Mouse (Mus musculus) T-helper 1 cell (primary cell): ENCODE measurements around the gene Dgkh.
"Not testable (repeated sequence)": the region's sequence is repeated elsewhere in the genome, so short reads cannot be mapped to it uniquely, and the experiment has no call there.

Source experiments
- in situ Hi-C: fragments of 300-600 bp; cut with MboI, MseI; formaldehyde crosslinking; loops from one replicate; pipeline ENCODE4 v1.15.1; 2025; ENCODE audit warnings: high pct_unique_total_duplicates

The Dgkh gene

GRCm38 (mm10) chr14:78723655-78724054 lies 8.9 kb downstream of the Dgkh start:
- in situ Hi-C loops = not testable (repeated sequence)

DNA sequence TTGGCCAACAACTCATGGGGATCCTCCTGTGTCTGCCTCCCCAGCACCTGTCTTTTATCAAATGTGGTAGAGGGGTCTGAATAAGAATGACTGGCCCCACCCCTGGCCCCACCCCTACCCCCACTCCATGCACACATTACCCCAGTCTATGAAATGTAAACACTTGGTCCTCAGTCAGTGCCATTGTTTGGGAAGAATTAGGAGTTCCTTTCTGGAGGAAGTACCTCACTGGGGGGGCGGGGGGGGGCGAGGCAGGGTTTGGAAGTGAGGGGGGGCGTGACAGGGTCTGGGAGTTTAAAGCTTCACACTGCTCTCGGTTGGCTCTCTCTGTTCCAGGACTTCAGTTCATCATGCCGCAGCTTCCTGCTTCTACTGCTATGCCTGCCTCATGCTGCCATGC lies 10.5 kb downstream of the Dgkh start:
- in situ Hi-C loops = no loop called here

DNA sequence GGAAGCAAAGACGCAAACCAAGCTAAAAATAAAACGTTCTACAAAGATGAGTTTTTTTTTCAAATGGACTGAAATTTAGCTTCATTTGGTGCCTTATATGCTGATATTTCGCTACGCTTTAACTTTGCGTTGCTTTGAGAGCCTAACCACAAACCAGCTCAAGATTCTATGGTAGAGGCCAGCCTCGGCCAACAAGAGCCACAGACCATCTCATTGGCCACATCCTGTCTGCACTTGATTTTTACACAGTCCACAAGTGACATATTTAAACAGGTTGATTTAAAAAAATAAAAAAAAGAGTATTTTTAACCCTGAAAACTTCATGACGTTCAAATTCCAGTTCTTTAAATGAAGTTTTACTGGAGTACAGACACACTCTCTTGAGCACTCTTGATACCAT lies 16.5 kb downstream of the Dgkh start:
- in situ Hi-C loops = no loop called here

DNA sequence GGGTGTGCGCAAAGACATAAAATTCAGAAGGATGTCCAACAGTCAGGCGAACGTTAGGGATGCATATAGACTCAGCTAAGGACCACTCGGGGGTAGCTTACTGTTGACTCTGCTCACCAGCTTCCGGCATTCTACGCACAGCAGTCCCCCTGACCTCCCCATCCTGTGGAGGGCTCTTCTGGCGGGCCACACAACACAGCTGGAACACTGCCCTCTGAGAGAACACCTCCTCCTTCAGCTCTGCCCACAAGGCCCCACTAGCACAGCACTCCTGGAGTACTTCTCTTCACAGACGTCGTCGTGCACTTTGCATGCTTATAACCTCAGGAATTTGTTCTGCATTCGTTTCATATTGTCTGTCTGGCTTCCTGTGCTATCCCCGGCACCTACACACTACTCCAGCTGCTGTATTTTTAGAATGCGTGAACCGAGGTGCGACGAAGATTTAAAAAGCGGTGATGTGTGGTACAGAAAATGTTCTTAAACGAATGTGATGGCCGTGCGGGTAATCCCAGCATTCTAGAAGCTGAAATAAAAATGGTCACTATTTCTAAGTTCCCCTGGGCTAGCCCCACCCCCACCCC lies 19.9 kb downstream of the Dgkh start:
- in situ Hi-C loops = no loop called here

GRCm38 (mm10) chr14:78710647-78711046 lies 21.9 kb downstream of the Dgkh start:
- in situ Hi-C loops = no loop called here

- in situ Hi-C loops = no loop called here
Observed at GRCm38 (mm10) chr14:78705616-78706015, 27.0 kb downstream of the Dgkh start.

- in situ Hi-C loops = no loop called here
Observed at GRCm38 (mm10) chr14:78703989-78704388, 28.6 kb downstream of the Dgkh start.

- in situ Hi-C loops = no loop called here
Observed at GRCm38 (mm10) chr14:78703361-78703760, 29.2 kb downstream of the Dgkh start.

- in situ Hi-C loops = no loop called here
Observed at GRCm38 (mm10) chr14:78702048-78702447, 30.5 kb downstream of the Dgkh start.

- in situ Hi-C loops = no loop called here
Observed at GRCm38 (mm10) chr14:78701501-78701900, 31.1 kb downstream of the Dgkh start.

DNA sequence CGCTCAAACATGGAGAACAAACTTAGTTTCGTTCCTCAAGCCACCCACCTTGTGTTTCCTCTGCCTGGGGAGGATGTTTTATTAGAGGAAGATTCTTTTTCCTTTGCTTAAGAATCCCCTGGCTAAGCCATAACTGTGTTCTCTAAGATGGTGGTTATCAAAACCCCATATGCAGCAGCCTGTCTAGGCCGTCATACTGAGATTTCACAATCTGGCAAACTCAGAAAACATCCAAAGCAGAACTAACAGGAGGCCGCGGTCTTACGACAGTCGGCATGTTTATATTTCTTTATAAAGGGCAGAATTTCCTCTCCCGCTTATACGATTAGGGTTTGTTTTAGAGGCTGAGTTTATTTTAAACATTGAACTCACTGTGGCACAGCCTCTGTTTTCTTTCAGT lies 31.5 kb downstream of the Dgkh start:
- in situ Hi-C loops = no loop called here

GRCm38 (mm10) chr14:78699634-78700033 lies 32.9 kb downstream of the Dgkh start:
- in situ Hi-C loops = no loop called here

DNA sequence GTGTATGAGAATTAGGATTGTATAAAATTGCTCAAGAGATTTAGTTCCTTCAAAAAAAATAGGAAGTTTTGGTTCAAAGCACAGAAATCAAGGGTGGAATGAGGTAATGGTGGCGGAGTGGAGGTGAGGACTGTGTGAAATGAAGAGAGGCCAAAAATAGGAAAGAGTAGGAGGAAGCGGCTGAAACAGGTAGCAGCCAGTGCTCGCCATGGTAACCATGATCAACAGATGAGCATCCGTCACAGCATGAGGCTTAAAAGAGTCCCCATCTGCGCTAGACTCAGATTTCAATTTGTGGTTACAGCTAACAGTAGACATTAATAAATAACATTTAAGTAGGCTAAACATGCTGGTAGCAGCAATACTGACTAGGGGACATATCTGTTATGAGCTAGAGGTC lies 33.4 kb downstream of the Dgkh start:
- in situ Hi-C loops = no loop called here

DNA sequence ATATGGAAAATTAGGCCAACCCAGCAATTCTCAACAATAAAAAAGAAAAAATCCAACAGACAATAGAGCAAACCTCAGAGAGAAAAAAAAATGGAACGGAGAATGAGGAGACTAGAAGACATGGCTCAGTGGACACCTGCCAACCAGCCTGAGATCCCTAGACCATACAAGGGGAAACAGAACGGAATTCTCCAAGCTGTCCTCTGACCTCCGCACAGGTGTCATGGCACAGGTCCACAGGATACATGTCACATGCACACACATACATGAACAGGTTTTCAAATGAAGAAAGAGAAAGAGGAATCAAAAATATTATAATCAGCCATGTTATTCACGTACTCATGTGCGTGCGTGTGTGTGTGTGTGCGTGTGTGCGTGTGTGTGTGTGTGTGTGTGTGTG lies 38.5 kb downstream of the Dgkh start:
- in situ Hi-C loops = no loop called here

DNA sequence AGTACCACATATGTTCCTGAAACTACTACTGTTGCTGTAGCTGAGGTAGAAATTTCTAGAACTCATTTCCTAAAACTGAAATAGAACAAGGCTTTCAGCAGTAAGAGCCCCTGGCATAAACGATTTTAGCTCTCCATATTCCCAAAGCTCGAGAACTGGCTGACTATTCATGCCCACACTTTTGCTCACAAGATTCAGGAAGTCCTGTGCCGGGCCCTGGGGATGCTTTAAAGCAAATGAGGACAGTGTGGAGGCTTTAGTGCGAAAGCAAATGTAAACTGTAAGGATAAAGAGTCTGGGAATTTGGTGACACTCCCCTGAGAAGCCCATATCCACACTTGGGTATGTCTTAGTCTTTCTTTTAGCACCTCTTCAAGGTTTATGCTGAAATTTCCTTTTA lies 40.0 kb downstream of the Dgkh start:
- in situ Hi-C loops = no loop called here

GRCm38 (mm10) chr14:78691926-78692487 lies 40.6 kb downstream of the Dgkh start:
- in situ Hi-C loops = no loop called here

DNA sequence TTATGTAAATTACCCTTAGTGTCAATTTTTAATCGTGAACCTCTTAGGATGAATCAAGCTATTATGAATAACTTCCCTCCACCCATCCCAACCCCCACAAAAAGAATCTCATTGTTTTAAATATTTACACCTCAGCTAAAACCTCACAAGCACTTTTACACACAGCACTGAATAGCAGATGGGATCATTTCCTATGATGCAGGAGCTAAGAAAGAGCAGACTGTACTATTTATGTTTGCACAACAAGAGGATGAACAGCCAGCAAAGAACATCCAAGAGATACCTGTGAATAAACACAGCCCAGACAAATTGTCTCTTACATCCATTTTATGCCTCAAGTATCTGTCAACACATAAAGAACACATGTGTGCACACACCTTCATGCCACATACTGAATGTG lies 41.7 kb downstream of the Dgkh start:
- in situ Hi-C loops = no loop called here

- in situ Hi-C loops = no loop called here
Observed at GRCm38 (mm10) chr14:78690387-78690786, 42.2 kb downstream of the Dgkh start.

GRCm38 (mm10) chr14:78689950-78690349 lies 42.6 kb downstream of the Dgkh start:
- in situ Hi-C loops = no loop called here

DNA sequence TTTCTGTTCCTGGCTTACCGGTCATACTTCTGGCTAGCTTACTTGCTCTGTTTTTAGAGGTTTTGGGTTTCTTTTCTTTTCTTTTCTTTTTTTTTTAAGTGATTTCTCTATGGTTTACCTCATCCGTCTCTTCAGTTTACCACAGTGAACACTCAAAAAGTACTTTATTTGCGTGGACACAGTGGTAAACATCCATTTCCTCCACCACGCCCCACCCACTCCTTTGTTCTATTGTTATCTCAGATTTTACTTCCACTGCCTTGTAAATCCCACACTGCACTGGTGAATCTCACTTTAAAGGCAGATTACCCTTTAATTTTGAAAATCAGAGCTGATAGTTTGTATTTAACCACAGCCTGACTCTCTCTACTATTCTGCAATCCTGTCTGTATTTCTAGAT lies 44.9 kb downstream of the Dgkh start:
- in situ Hi-C loops = no loop called here

- in situ Hi-C loops = no loop called here
Observed at GRCm38 (mm10) chr14:78686701-78687100, 45.9 kb downstream of the Dgkh start.

GRCm38 (mm10) chr14:78684171-78684570 lies 48.4 kb downstream of the Dgkh start:
- in situ Hi-C loops = no loop called here

GRCm38 (mm10) chr14:78678981-78679380 lies 53.6 kb downstream of the Dgkh start:
- in situ Hi-C loops = loop anchor here (5.0 kb wide), 1 partner anchor 58 kb away; no protein-coding TSS in a partner anchor
